Mouse (Mus musculus): ENCODE data around the gene Ap2a2.
A peak's percentile ranks its signal among the peaks of the same experiment; 100 is the strongest.
"Not testable (repeated sequence)": the region's sequence is repeated elsewhere in the genome, so short reads cannot be mapped to it uniquely, and the experiment has no call there.

Gene Ap2a2

GRCm38 (mm10) chr7:141560471-141560870 is 1.5 kb upstream of the Ap2a2 start:
- DNase-seq = no peak

- no peak for DNase-seq
Observed at GRCm38 (mm10) chr7:141562421-141562851, 463 bp downstream of the Ap2a2 start.

GRCm38 (mm10) chr7:141562852-141563427 is 967 bp downstream of the Ap2a2 start:
- DNase-seq = peak; percentile 73 to 85

- no peak for DNase-seq
Observed at GRCm38 (mm10) chr7:141564561-141564960, 2.6 kb downstream of the Ap2a2 start.

GRCm38 (mm10) chr7:141566587-141566986 is 4.6 kb downstream of the Ap2a2 start:
- no peak for DNase-seq

GRCm38 (mm10) chr7:141569283-141569803 is 7.4 kb downstream of the Ap2a2 start:
- DNase-seq = no peak

- no peak for DNase-seq
Observed at GRCm38 (mm10) chr7:141569916-141570315, 7.9 kb downstream of the Ap2a2 start.

GRCm38 (mm10) chr7:141570625-141571295 is 8.8 kb downstream of the Ap2a2 start:
- DNase-seq = no peak

- no peak for DNase-seq
Observed at GRCm38 (mm10) chr7:141574041-141574440, 12.1 kb downstream of the Ap2a2 start.

- no peak for DNase-seq
Observed at GRCm38 (mm10) chr7:141575481-141575880, 13.5 kb downstream of the Ap2a2 start.

- DNase-seq = no peak
Observed at GRCm38 (mm10) chr7:141577801-141578200, 15.8 kb downstream of the Ap2a2 start.

- DNase-seq = no peak
Observed at GRCm38 (mm10) chr7:141578511-141578910, 16.5 kb downstream of the Ap2a2 start.

GRCm38 (mm10) chr7:141578943-141579342 is 17.0 kb downstream of the Ap2a2 start:
- no peak for DNase-seq

GRCm38 (mm10) chr7:141581323-141581722 is 19.4 kb downstream of the Ap2a2 start:
- DNase-seq = peak; percentile 76 to 92

- DNase-seq = peak; percentile 32 to 60
Observed at GRCm38 (mm10) chr7:141584048-141584841, 22.3 kb downstream of the Ap2a2 start.

- DNase-seq = no peak
Observed at GRCm38 (mm10) chr7:141585288-141585687, 23.3 kb downstream of the Ap2a2 start.

GRCm38 (mm10) chr7:141585881-141586280 is 23.9 kb downstream of the Ap2a2 start:
- no peak for DNase-seq

GRCm38 (mm10) chr7:141588890-141589289 is 26.9 kb downstream of the Ap2a2 start:
- peak; percentile 56 to 78 for DNase-seq

- not testable (repeated sequence) for DNase-seq
Observed at GRCm38 (mm10) chr7:141590249-141590648, 28.3 kb downstream of the Ap2a2 start.

GRCm38 (mm10) chr7:141590959-141591358 is 29.0 kb downstream of the Ap2a2 start:
- DNase-seq = peak; percentile 72 to 76

- peak; percentile 43 to 78 for DNase-seq
Observed at GRCm38 (mm10) chr7:141592096-141592495, 30.1 kb downstream of the Ap2a2 start.

- DNase-seq = no peak
Observed at GRCm38 (mm10) chr7:141593056-141593455, 31.1 kb downstream of the Ap2a2 start.

GRCm38 (mm10) chr7:141596971-141597370 is 35.0 kb downstream of the Ap2a2 start:
- DNase-seq = no peak
